Mouse (Mus musculus): Measurements from ENCODE around the gene 4933415A04Rik. TPM values are rescaled to one million over a fixed set of nuclear protein-coding genes. Genes with fewer than 3 reads are reported as not detected.

Gene 4933415A04Rik
- total and polyA plus RNA-seq, 3 experiments, result not detected

DNA sequence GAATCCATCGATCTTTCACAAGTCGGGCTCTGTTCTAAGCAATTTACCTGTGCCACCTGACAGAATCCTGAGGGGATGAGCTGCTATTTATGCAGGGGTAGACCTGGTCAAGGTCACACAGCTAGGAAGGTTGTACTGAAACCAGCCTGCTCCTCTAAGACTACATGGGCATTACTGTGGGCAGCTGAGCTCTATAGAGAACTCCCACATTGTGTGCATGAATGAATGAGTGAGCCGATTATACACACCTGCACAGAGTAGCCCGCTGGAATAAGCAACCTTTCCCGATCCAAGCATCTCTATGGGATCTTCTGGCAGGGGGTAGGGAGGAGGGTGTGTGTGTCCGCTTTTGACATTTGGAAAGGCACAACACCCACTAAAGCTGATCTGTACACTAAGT, 46.3 kb downstream of the 4933415A04Rik start:
- TF ChIP-seq GATA2 (IDR thresholded peaks at IDR 0.05; ENCODE audit: borderline replicate concordance, low read depth, low read length), result no peak
- ATAC-seq (ENCODE audit: extremely low read depth, insufficient number of reproducible peaks, low FRiP score, poor library complexity, severe bottlenecking), result no peak
- H3K36me3 ChIP-seq (replicated peaks), result no peaks in the 10 kb centered on the region
- DNase-seq (ENCODE audit: low spot score), result no peak
- H3K9me3 ChIP-seq (replicated peaks), result no peaks in the 10 kb centered on the region
- H3K4me1 ChIP-seq (ENCODE audit: insufficient read depth, low read depth, low read length), result no peaks in the 10 kb centered on the region
- peaks cover 7% of the 10 kb centered on the region for H3K27me3 ChIP-seq (ENCODE audit: insufficient read depth, low read length)
- H3K4me3 ChIP-seq (ENCODE audit: low read depth, low read length), result no peak overlapping the region

DNA sequence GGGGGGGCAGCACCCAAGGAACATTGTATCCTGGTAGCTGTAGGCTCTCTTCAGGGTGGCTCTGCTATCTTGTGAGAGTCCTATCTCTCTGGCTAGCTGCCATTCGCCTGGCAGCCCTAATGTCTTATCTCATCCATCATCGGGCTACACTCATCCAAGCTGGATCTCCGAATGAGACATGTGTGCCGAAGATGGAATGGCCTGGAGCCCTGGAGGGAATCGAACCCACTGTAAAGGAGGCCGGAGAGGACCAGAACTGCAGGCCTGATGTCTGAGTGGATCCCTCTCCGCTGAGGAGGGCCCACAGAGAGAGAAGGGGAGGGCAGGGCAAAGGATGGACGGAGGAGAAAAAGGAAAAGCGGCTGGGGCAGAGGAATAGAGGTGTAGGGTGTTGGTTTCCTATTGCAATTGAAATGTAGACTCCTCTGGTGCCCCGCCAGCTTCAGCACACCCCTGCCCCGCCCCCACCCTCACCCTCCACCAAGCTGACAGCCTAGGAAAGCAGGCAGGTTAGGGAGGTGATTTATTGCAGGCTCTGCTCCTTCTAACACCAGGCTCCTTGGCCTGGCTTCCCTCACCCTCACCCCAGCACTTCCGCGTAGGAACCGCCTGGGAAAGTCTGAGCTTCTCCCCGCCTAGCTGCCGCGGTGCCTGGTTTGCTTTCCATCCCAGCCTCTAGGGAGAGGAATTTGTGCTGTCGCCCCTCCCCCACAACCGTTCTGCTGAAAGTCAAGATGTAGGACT, 47.0 kb downstream of the 4933415A04Rik start:
- TF ChIP-seq CTCF (IDR thresholded peaks at IDR 0.05; ENCODE audit: low read depth, low read length), result no peak
- TF ChIP-seq GATA2 (IDR thresholded peaks at IDR 0.05; ENCODE audit: borderline replicate concordance, low read depth, low read length), result no peak
- no peak for TF ChIP-seq TAL1 (conservative IDR thresholded peaks at IDR 0.05; ENCODE audit: low read depth, low read length)
- no peak for TF ChIP-seq GATA1 (IDR thresholded peaks at IDR 0.05; ENCODE audit: borderline replicate concordance, low read length)
- TF ChIP-seq POLR2AphosphoS5 (IDR thresholded peaks at IDR 0.05; ENCODE audit: insufficient replicate concordance, low read depth, low read length), result no peak
- DNase-seq (ENCODE audit: low spot score) (no peak), ATAC-seq (ENCODE audit: extremely low read depth, insufficient number of reproducible peaks, low FRiP score, poor library complexity, severe bottlenecking) (no peak)
- Histone ChIP-seq H3K9me3 (replicated peaks) (no peaks in the 10 kb centered on the region), H3K4me3 (ENCODE audit: low read depth, low read length) (no peak overlapping the region), H3K4me1 (ENCODE audit: insufficient read depth, low read depth, low read length) (no peaks in the 10 kb centered on the region), H3K36me3 (replicated peaks) (no peaks in the 10 kb centered on the region), H3K27me3 (ENCODE audit: insufficient read depth, low read length) (peaks cover 9% of the 10 kb centered on the region)

DNA sequence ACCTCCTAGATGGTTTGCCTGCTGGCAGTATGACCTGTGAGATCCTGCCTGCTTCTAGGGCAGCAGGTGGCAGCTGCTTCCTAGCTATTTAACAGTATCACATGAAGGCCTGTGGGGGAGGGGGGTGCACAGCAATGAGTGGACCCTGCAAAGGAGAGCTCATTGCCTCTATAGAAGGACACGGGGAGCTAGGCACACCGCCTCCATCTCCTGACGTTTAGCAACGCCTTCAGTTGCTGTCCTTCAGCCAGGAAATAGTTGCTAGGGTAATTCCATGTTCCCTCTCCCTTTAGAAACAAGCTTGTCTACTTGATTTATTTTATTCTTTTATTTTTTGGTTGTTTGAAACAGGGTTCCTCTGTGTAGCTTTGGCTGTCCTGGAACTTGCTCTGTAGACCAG, 49.9 kb downstream of the 4933415A04Rik start:
- peaks cover 9% of the 10 kb centered on the region for H3K27me3 ChIP-seq (ENCODE audit: insufficient read depth, low read length)
- DNase-seq (ENCODE audit: low spot score) (no peak), ATAC-seq (ENCODE audit: extremely low read depth, insufficient number of reproducible peaks, low FRiP score, poor library complexity, severe bottlenecking) (no peak)
- H3K36me3 ChIP-seq (replicated peaks), result no peaks in the 10 kb centered on the region
- TF ChIP-seq CTCF (IDR thresholded peaks at IDR 0.05; ENCODE audit: low read depth, low read length) (no peak), TAL1 (conservative IDR thresholded peaks at IDR 0.05; ENCODE audit: low read depth, low read length) (no peak), GATA1 (IDR thresholded peaks at IDR 0.05; ENCODE audit: borderline replicate concordance, low read length) (no peak), GATA2 (IDR thresholded peaks at IDR 0.05; ENCODE audit: borderline replicate concordance, low read depth, low read length) (no peak), POLR2AphosphoS5 (IDR thresholded peaks at IDR 0.05; ENCODE audit: insufficient replicate concordance, low read depth, low read length) (no peak)
- no peaks in the 10 kb centered on the region for H3K4me1 ChIP-seq (ENCODE audit: insufficient read depth, low read depth, low read length)
- H3K9me3 ChIP-seq (replicated peaks), result no peaks in the 10 kb centered on the region
- H3K4me3 ChIP-seq (ENCODE audit: low read depth, low read length), result no peak overlapping the region

DNA sequence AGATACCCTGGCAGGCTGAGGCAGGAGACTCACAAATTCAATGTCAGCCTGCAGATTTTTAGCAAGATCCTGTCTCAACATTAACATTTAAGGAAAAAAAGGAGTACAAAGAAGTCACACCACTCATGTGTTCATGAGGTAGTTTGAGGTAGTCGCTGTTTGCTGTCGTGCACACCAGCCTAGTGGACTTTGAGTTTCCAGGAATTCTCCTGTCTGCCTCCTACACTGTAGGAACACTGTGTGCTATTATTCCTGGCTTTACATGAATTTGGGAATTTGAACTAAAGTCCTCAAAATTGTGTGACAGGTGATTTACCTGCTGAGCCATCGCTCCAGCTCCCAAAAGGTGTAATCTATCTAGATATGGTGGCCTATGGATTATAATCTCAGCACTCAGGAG, 51.6 kb downstream of the 4933415A04Rik start:
- Histone ChIP-seq H3K9me3 (replicated peaks) (no peaks in the 10 kb centered on the region), H3K27me3 (ENCODE audit: insufficient read depth, low read length) (peaks cover 12% of the 10 kb centered on the region), H3K36me3 (replicated peaks) (no peaks in the 10 kb centered on the region), H3K4me3 (ENCODE audit: low read depth, low read length) (no peak overlapping the region), H3K4me1 (ENCODE audit: insufficient read depth, low read depth, low read length) (no peaks in the 10 kb centered on the region)
- DNase-seq (ENCODE audit: low spot score) (no peak), ATAC-seq (ENCODE audit: extremely low read depth, insufficient number of reproducible peaks, low FRiP score, poor library complexity, severe bottlenecking) (no peak)
- no peak for TF ChIP-seq GATA1 (IDR thresholded peaks at IDR 0.05; ENCODE audit: borderline replicate concordance, low read length)
- no peak for TF ChIP-seq CTCF (IDR thresholded peaks at IDR 0.05; ENCODE audit: low read depth, low read length)
- TF ChIP-seq POLR2AphosphoS5 (IDR thresholded peaks at IDR 0.05; ENCODE audit: insufficient replicate concordance, low read depth, low read length), result no peak
- TF ChIP-seq GATA2 (IDR thresholded peaks at IDR 0.05; ENCODE audit: borderline replicate concordance, low read depth, low read length), result no peak
- no peak for TF ChIP-seq TAL1 (conservative IDR thresholded peaks at IDR 0.05; ENCODE audit: low read depth, low read length)

Other genes starting within 250 kb of the 4933415A04Rik start
- gene Pttg1, start 160.8 kb upstream of the 4933415A04Rik start, total RNA-seq (2014; fragmentation: Nextera tagmentation), result 93.7 and 105 TPM in 2 replicates
- 60.1 and 63.5 TPM in 2 replicates for gene Pttg1, start 160.8 kb upstream of the 4933415A04Rik start, total RNA-seq (2017)
- 5.9 and 9.3 TPM in 2 replicates for gene Pttg1, start 160.8 kb upstream of the 4933415A04Rik start, polyA plus RNA-seq (2012)
- 40.8 and 42.8 TPM in 2 replicates for gene Slu7, start 153.3 kb upstream of the 4933415A04Rik start, total RNA-seq (2014; fragmentation: Nextera tagmentation)
- 55.4 and 63.1 TPM in 2 replicates for gene Slu7, start 153.3 kb upstream of the 4933415A04Rik start, total RNA-seq (2017)
- 4.0 and 5.2 TPM in 2 replicates for gene Slu7, start 153.3 kb upstream of the 4933415A04Rik start, polyA plus RNA-seq (2012)
- not detected in 2 replicates for gene C1qtnf2, start 112.8 kb upstream of the 4933415A04Rik start, total RNA-seq (2014; fragmentation: Nextera tagmentation)
- not detected in 2 replicates for gene C1qtnf2, start 112.8 kb upstream of the 4933415A04Rik start, total RNA-seq (2017)
- gene C1qtnf2, start 112.8 kb upstream of the 4933415A04Rik start, polyA plus RNA-seq (2012), result not detected in 2 replicates
- gene Ccnjl, start 58.3 kb upstream of the 4933415A04Rik start, total RNA-seq (2014; fragmentation: Nextera tagmentation), result not detected in 2 replicates
- 0.16 TPM in 1 of 2 replicates, not detected in the other for gene Ccnjl, start 58.3 kb upstream of the 4933415A04Rik start, total RNA-seq (2017)
- not detected in 2 replicates for gene Ccnjl, start 58.3 kb upstream of the 4933415A04Rik start, polyA plus RNA-seq (2012)
- gene Fabp6, start 14.5 kb downstream of the 4933415A04Rik start, total RNA-seq (2014; fragmentation: Nextera tagmentation), result not detected in 2 replicates
- not detected in 2 replicates for gene Fabp6, start 14.5 kb downstream of the 4933415A04Rik start, total RNA-seq (2017)
- not detected in 2 replicates for gene Fabp6, start 14.5 kb downstream of the 4933415A04Rik start, polyA plus RNA-seq (2012)
- gene Pwwp2a, start 95.0 kb downstream of the 4933415A04Rik start, total RNA-seq (2014; fragmentation: Nextera tagmentation), result 73.2 and 79.8 TPM in 2 replicates
- gene Pwwp2a, start 95.0 kb downstream of the 4933415A04Rik start, total RNA-seq (2017), result 28.2 and 38.2 TPM in 2 replicates
- 5.2 and 6.6 TPM in 2 replicates for gene Pwwp2a, start 95.0 kb downstream of the 4933415A04Rik start, polyA plus RNA-seq (2012)
- gene Ttc1, start 161.0 kb downstream of the 4933415A04Rik start, total RNA-seq (2014; fragmentation: Nextera tagmentation), result 84.7 and 85.4 TPM in 2 replicates
- 83.9 and 88.3 TPM in 2 replicates for gene Ttc1, start 161.0 kb downstream of the 4933415A04Rik start, total RNA-seq (2017)
- 14.0 and 19.9 TPM in 2 replicates for gene Ttc1, start 161.0 kb downstream of the 4933415A04Rik start, polyA plus RNA-seq (2012)